9 mouse cellular contexts compared by ENCODE assay signal in genomic region chr1:125663104-125663503, GRCm38 (mm10). TPM values are rescaled to one million over a fixed set of nuclear protein-coding genes. Genes with fewer than 3 reads are reported as not detected.
DNase-seq lines count a peak whose midpoint lies in the region; ATAC-seq and TF ChIP-seq lines count a peak whose summit lies in the region.
"Had no signal": no experiment of that assay in that cellular context is flagged by ENCODE, and none has a peak within 500 bp of the region (broad histone marks: within the 10 kb centered on the region; RNA-seq: fewer than 3 reads in every experiment).

No protein-coding gene starts in this region.

- H3K9ac ChIP-seq in heart, embryonic 12.5 days = no peak overlapping the region
- no peak overlapping the region for H3K9ac ChIP-seq in midbrain, embryonic 14.5 days (replicated peaks; ENCODE audit: low read length)
- no peak overlapping the region for H3K9ac ChIP-seq in forebrain, embryonic 16.5 days (replicated peaks; ENCODE audit: low read depth, low read length)

- WGBS in heart, embryonic 12.5 days = 24% methylated on average over 4 of the region's 4 CpGs
- 87% methylated on average over 4 of the region's 4 CpGs for WGBS in midbrain, embryonic 14.5 days
- WGBS in forebrain, embryonic 16.5 days = 69% methylated on average over 4 of the region's 4 CpGs

- H3K4me2 ChIP-seq in heart, embryonic 12.5 days = no peak overlapping the region
- peak overlapping the region; percentile 7 for H3K4me2 ChIP-seq in myocyte (ENCODE audit: low read depth)
- no peak overlapping the region for H3K4me2 ChIP-seq in midbrain, embryonic 14.5 days (ENCODE audit: low read length)
- H3K4me2 ChIP-seq in forebrain, embryonic 16.5 days (ENCODE audit: low read length) = no peak overlapping the region

- peaks cover 9% of the 10 kb centered on the region for H3K4me1 ChIP-seq in heart, embryonic 12.5 days (replicated peaks)
- no peaks in the 10 kb centered on the region for H3K4me1 ChIP-seq in midbrain, embryonic 14.5 days (ENCODE audit: control insufficient read depth, insufficient read depth, low read length)
- no peaks in the 10 kb centered on the region for H3K4me1 ChIP-seq in forebrain, embryonic 16.5 days (replicated peaks; ENCODE audit: control insufficient read depth, insufficient read depth, low read length)
- H3K4me1 ChIP-seq: forebrain, embryonic 10.5 days had no signal

- H3K36me3 ChIP-seq in heart, embryonic 12.5 days = no peaks in the 10 kb centered on the region
- no peaks in the 10 kb centered on the region for H3K36me3 ChIP-seq in myocyte (ENCODE audit: control insufficient read depth, insufficient read depth)
- H3K36me3 ChIP-seq in midbrain, embryonic 14.5 days (ENCODE audit: control insufficient read depth, insufficient read depth, low read length) = no peaks in the 10 kb centered on the region
- H3K36me3 ChIP-seq in forebrain, embryonic 16.5 days (ENCODE audit: control insufficient read depth, insufficient read depth) = no peaks in the 10 kb centered on the region
- H3K36me3 ChIP-seq: forebrain, embryonic 10.5 days had no signal

- peak; percentile 66; the same call in 1 of the 2 replicates for ATAC-seq in heart, embryonic 12.5 days (ENCODE audit: insufficient number of reproducible peaks, low FRiP score)
- ATAC-seq in midbrain, embryonic 14.5 days (ENCODE audit: low FRiP score, low TSS enrichment) = no peak
- no peak for ATAC-seq in forebrain, embryonic 16.5 days

- H3K4me3 ChIP-seq in heart, embryonic 12.5 days = no peak overlapping the region
- no peak overlapping the region for H3K4me3 ChIP-seq in myocyte
- H3K4me3 ChIP-seq in midbrain, embryonic 14.5 days (replicated peaks; ENCODE audit: low read depth, low read length) = no peak overlapping the region
- H3K4me3 ChIP-seq in forebrain, embryonic 16.5 days (replicated peaks; ENCODE audit: low read length) = no peak overlapping the region
- H3K4me3 ChIP-seq: forebrain, embryonic 10.5 days had no signal

- H3ac ChIP-seq in myocyte (ENCODE audit: control insufficient read depth, insufficient read length) = no peak overlapping the region

- H3K27me3 ChIP-seq in heart, embryonic 12.5 days (replicated peaks) = no peaks in the 10 kb centered on the region
- H3K27me3 ChIP-seq in myocyte (ENCODE audit: control insufficient read depth, insufficient read depth, insufficient read length) = no peaks in the 10 kb centered on the region
- H3K27me3 ChIP-seq in midbrain, embryonic 14.5 days (ENCODE audit: control insufficient read depth, insufficient read depth, low read length) = no peaks in the 10 kb centered on the region
- no peaks in the 10 kb centered on the region for H3K27me3 ChIP-seq in forebrain, embryonic 16.5 days (replicated peaks; ENCODE audit: control insufficient read depth, insufficient read depth, low read length)

- peak overlapping the region; percentile 30; the same call in 1 of the 2 replicates for H3K27ac ChIP-seq in heart, embryonic 12.5 days (ENCODE audit: poor library complexity, severe bottlenecking)
- H3K27ac ChIP-seq in midbrain, embryonic 14.5 days (replicated peaks; ENCODE audit: low read depth, low read length) = no peak overlapping the region
- no peak overlapping the region for H3K27ac ChIP-seq in forebrain, embryonic 16.5 days (ENCODE audit: low read length)
- H3K27ac ChIP-seq: forebrain, embryonic 10.5 days had no signal

- no peak for TF ChIP-seq POLR2A in myocyte (IDR thresholded peaks at IDR 0.05; ENCODE audit: insufficient read length, low read depth)

- peak; percentile 18 for DNase-seq in adrenal gland, adult 8-10 months
- DNase-seq in kidney, postnatal 4 days = peak; percentile 22 to 42
- DNase-seq in cerebellum, adult 11 months = no peak
- no peak for DNase-seq in midbrain, embryonic 14.5 days

- no peaks in the 10 kb centered on the region for H3K79me2 ChIP-seq in myocyte (ENCODE audit: control insufficient read depth, insufficient read depth)

- H3K9me3 ChIP-seq in heart, embryonic 12.5 days (replicated peaks) = 0 out of 2 replicates have a peak, but pooled peaks cover 8% of the 10 kb centered on the region
- no peaks in the 10 kb centered on the region for H3K9me3 ChIP-seq in midbrain, embryonic 14.5 days (ENCODE audit: control insufficient read depth, low read length)
- H3K9me3 ChIP-seq in forebrain, embryonic 16.5 days (ENCODE audit: control insufficient read depth, low read length) = 0 out of 2 replicates have a peak, but pooled peaks cover 3% of the 10 kb centered on the region
- H3K9me3 ChIP-seq: forebrain, embryonic 10.5 days had no signal

TF ChIP-seq in myocyte, 11 proteins besides CTCF, POLR2A, EP300 and RAD21:
- TF ChIP-seq REST (IDR thresholded peaks at IDR 0.05; ENCODE audit: insufficient read depth, insufficient read length) (no peak), CEBPB (IDR thresholded peaks at IDR 0.05; ENCODE audit: insufficient read depth, poor library complexity, severe bottlenecking) (peak; percentile 68), USF1 (IDR thresholded peaks at IDR 0.05; ENCODE audit: low read depth) (no peak)

RNA-seq across cellular contexts. Expression of gene Gpr39, which starts 13.7 kb away (rescaled TPM):
- under 1 TPM in 3 of 4 experiments, not detected in 1; 0.10 to 0.22 (median 0.17) TPM for total RNA-seq in adrenal gland, adult 8-10 months (2022)
- polyA plus RNA-seq in heart, embryonic 12.5 days (2016; fragmentation: Nextera tagmentation; extraction: Ambion mirVana) = 2.2 and 2.6 TPM in 2 replicates
- polyA plus RNA-seq in myocyte (2012; fragmentation: generic; extraction: Trizol) = 7.6 TPM
- polyA plus RNA-seq in midbrain, embryonic 14.5 days (2014; fragmentation: Nextera tagmentation; extraction: Ambion mirVana) = not detected in 2 replicates
- polyA plus RNA-seq in forebrain, embryonic 16.5 days (2015; fragmentation: Nextera tagmentation; extraction: Ambion mirVana) = 0.10 TPM in 1 of 2 replicates, not detected in the other
- polyA plus RNA-seq: forebrain, embryonic 10.5 days; neural tube, embryonic 14.5 days had no signal

Comparison
In these comparisons a context has a peak if more than half of its experiments do, and no peak if none do; other contexts are left out.
1. DNase-seq: peak in adrenal gland, adult 8-10 months (single experiment) and kidney, postnatal 4 days (2 of 2); none in cerebellum, adult 11 months (single experiment) and midbrain, embryonic 14.5 days (single experiment).